ENCODE assay signal across 9 mouse cellular contexts in the genomic region with DNA sequence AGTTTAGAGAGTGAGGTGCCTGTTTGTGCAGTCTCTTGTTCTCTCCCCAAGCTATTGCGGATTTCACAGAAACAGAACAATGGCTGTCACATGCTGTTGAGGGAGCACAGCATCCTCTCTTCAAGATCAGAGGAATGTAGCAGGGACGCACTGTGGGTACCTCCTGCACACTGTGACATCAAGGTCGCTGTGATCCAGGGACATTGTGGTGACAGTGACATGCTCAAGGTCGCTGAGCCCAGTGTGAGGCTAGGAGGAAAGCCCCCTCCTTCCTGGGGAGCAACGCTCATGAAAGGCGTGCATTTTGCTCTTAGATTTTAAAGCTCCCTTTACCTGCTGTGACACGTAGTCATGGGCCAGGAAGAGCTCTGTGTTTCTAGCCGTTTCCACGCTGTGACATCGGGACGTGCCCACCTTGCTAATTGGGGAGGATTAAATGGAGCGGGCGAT.
A peak's percentile ranks its signal among the peaks of the same experiment; 100 is the strongest.
DNase-seq lines count a peak whose midpoint lies in the region; ATAC-seq lines count a peak whose summit lies in the region.
"Had no signal": no experiment of that assay in that cellular context is flagged by ENCODE, and none has a peak within 500 bp of the region (broad histone marks: within the 10 kb centered on the region; RNA-seq: fewer than 3 reads in every experiment).

No protein-coding gene starts in this region.

- no peak; the same call in 1 of the 2 replicates for ATAC-seq in heart, embryonic 15.5 days (replicated peaks; ENCODE audit: insufficient number of reproducible peaks, insufficient read depth, low FRiP score, low read depth)
- peak; percentile 49 for ATAC-seq in forebrain, embryonic 11.5 days (replicated peaks; ENCODE audit: low FRiP score)
- ATAC-seq in limb, embryonic 15.5 days (ENCODE audit: insufficient number of reproducible peaks, low FRiP score, low TSS enrichment, low read depth): no peak
- ATAC-seq in monocyte, adult 5-6 weeks (replicated peaks; ENCODE audit: insufficient number of reproducible peaks, low FRiP score, low TSS enrichment, poor library complexity, severe bottlenecking): no peak

- no peak overlapping the region for H3K27ac ChIP-seq in heart, embryonic 15.5 days
- peak overlapping the region; percentile 61 for H3K27ac ChIP-seq in forebrain, embryonic 11.5 days (ENCODE audit: low read depth, low read length)
- H3K27ac ChIP-seq in limb, embryonic 15.5 days: peak overlapping the region; percentile 60

- no peaks in the 10 kb centered on the region for H3K27me3 ChIP-seq in heart, embryonic 15.5 days
- no peaks in the 10 kb centered on the region for H3K27me3 ChIP-seq in forebrain, embryonic 11.5 days (ENCODE audit: control insufficient read depth, insufficient read depth, low read length)
- H3K27me3 ChIP-seq in limb, embryonic 15.5 days: no peaks in the 10 kb centered on the region

- peaks cover 19% of the 10 kb centered on the region for H3K4me1 ChIP-seq in heart, embryonic 15.5 days (replicated peaks)
- peaks cover 15% of the 10 kb centered on the region for H3K4me1 ChIP-seq in forebrain, embryonic 11.5 days (replicated peaks; ENCODE audit: control insufficient read depth, insufficient read depth, low read length)
- peaks cover 21% of the 10 kb centered on the region for H3K4me1 ChIP-seq in limb, embryonic 15.5 days

- DNase-seq in heart, adult 8-10 months (ENCODE audit: low spot score): no peak
- peak; percentile 10 to 44 for DNase-seq in adrenal gland, postnatal 36 days
- DNase-seq in forebrain, embryonic 11.5 days (ENCODE audit: low spot score): no peak
- no peak for DNase-seq in urinary bladder, postnatal 25 days (ENCODE audit: low spot score)
- DNase-seq in urinary bladder, postnatal 4 days (ENCODE audit: low spot score in 2 of 2): no peak
- DNase-seq: gastrocnemius, postnatal 14 days had no signal

- no peak overlapping the region for H3K4me3 ChIP-seq in heart, embryonic 15.5 days
- no peak overlapping the region for H3K4me3 ChIP-seq in forebrain, embryonic 11.5 days (ENCODE audit: low read depth, low read length)
- H3K4me3 ChIP-seq in limb, embryonic 15.5 days: peak overlapping the region; percentile 1; the same call in 1 of the 2 replicates

- H3K4me2 ChIP-seq in heart, embryonic 15.5 days: peak overlapping the region; percentile 46
- peak overlapping the region; percentile 45 for H3K4me2 ChIP-seq in forebrain, embryonic 11.5 days (ENCODE audit: low read depth, low read length, severe bottlenecking)
- H3K4me2 ChIP-seq in limb, embryonic 15.5 days: peak overlapping the region; percentile 29; the same call in 1 of the 2 replicates

- H3K9ac ChIP-seq in heart, embryonic 15.5 days: no peak overlapping the region
- peak overlapping the region; percentile 43 for H3K9ac ChIP-seq in forebrain, embryonic 11.5 days (ENCODE audit: low read length)
- no peak overlapping the region for H3K9ac ChIP-seq in limb, embryonic 15.5 days

- 7% methylated on average over 13 of the region's 13 CpGs for WGBS in heart, embryonic 15.5 days
- 6% methylated on average over 13 of the region's 13 CpGs for WGBS in forebrain, embryonic 11.5 days
- 13% methylated on average over 13 of the region's 13 CpGs for WGBS in limb, embryonic 15.5 days

- no peaks in the 10 kb centered on the region for H3K36me3 ChIP-seq in heart, embryonic 15.5 days
- no peaks in the 10 kb centered on the region for H3K36me3 ChIP-seq in forebrain, embryonic 11.5 days (ENCODE audit: control insufficient read depth, insufficient read depth, low read length)
- no peaks in the 10 kb centered on the region for H3K36me3 ChIP-seq in limb, embryonic 15.5 days

- no peaks in the 10 kb centered on the region for H3K9me3 ChIP-seq in heart, embryonic 15.5 days (replicated peaks)
- no peaks in the 10 kb centered on the region for H3K9me3 ChIP-seq in forebrain, embryonic 11.5 days (ENCODE audit: control insufficient read depth, low read length)
- no peaks in the 10 kb centered on the region for H3K9me3 ChIP-seq in limb, embryonic 15.5 days

Comparison
In these comparisons a context has a peak if more than half of its experiments do, and no peak if none do; other contexts are left out.
1. DNase-seq: peak in adrenal gland, postnatal 36 days (2 of 2); none in heart, adult 8-10 months (single experiment), forebrain, embryonic 11.5 days (single experiment), urinary bladder, postnatal 25 days (single experiment) and urinary bladder, postnatal 4 days (0 of 2).
2. Peak in every context shown above with its lines, with median percentiles within 50 percentile points of each other: H3K4me2 ChIP-seq.